Mouse (Mus musculus) forebrain, embryonic 10.5 days (tissue): ENCODE results near the gene Treml2. TPM values are rescaled to one million over a fixed set of nuclear protein-coding genes. Genes with fewer than 3 reads are reported as not detected.
A peak's percentile ranks its signal among the peaks of the same experiment; 100 is the strongest.

Experiments
- DNase-seq: peaks from one replicate; pipeline ENCODE4 v3.0.0-alpha.2; 2017; ENCODE audit warnings: low spot score; ENCODE audit errors: extremely low spot score
- H3K27ac ChIP-seq: fragments of 300-500 bp; sonication (generic); 2 replicates; pipeline ENCODE4 v1.5.1; 2016; ENCODE audit warnings: mild to moderate bottlenecking
- H3K27me3 ChIP-seq: fragments of 300-500 bp; sonication (generic); 2 replicates; pipeline ENCODE4 v1.6.1; 2016; ENCODE audit warnings: mild to moderate bottlenecking; ENCODE audit not compliant: poor library complexity, severe bottlenecking
- H3K36me3 ChIP-seq: fragments of 300-500 bp; sonication (generic); replicated peaks from 2 replicates; pipeline ENCODE4 v1.6.1; 2016; ENCODE audit warnings: mild to moderate bottlenecking, moderate library complexity
- H3K4me1 ChIP-seq: fragments of 300-500 bp; sonication (generic); 2 replicates; pipeline ENCODE4 v1.6.1; 2016
- H3K4me3 ChIP-seq: fragments of 300-500 bp; sonication (generic); 2 replicates; pipeline ENCODE4 v1.5.1; 2016; ENCODE audit warnings: mild to moderate bottlenecking, moderate library complexity
- H3K9me3 ChIP-seq: fragments of 300-500 bp; sonication (generic); 2 replicates; pipeline ENCODE4 v1.6.1; 2016; ENCODE audit warnings: mild to moderate bottlenecking, moderate library complexity
- WGBS: fragments of 180-500 bp; shearing (Covaris S2); methylation state at CpG from one replicate; pipeline ENCODE4 v1.1.7; 2016; 5-methylcytosine and 5-hydroxymethylcytosine counted together
- polyA plus RNA-seq: library from polyadenylated mRNA; unstranded; fragments of >200 nt; fragmentation: Nextera tagmentation; extraction: Ambion mirVana; gene quantifications from 2 replicates; pipeline ENCODE4 v1.2.1, GENCODE M21; 2016

Treml2 gene
- polyA plus RNA-seq, 1 experiment from 2014 or later, result 0.57 TPM

GRCm38 (mm10) chr17:48272598-48272997 lies 26.7 kb upstream of the Treml2 start:
- H3K27ac ChIP-seq, result peak overlapping the region; percentile 9; the same call in 1 of the 2 replicates

GRCm38 (mm10) chr17:48274098-48274497 lies 25.2 kb upstream of the Treml2 start:
- Histone ChIP-seq H3K27me3 (peaks cover 20% of the 10 kb centered on the region; the same call in 1 of the 2 replicates), H3K36me3 (no peaks in the 10 kb centered on the region), H3K4me3 (no peak overlapping the region), H3K27ac (no peak overlapping the region), H3K9me3 (no peaks in the 10 kb centered on the region), H3K4me1 (peaks cover 11% of the 10 kb centered on the region)
- WGBS, result 82% methylated on average over 4 of the region's 4 CpGs
- DNase-seq, result no peak

More at GRCm38 (mm10) chr17:48272598-48272997, 26.7 kb upstream of the Treml2 start:
- 92% methylated on average over 4 of the region's 4 CpGs for WGBS
- no peaks in the 10 kb centered on the region for H3K36me3 ChIP-seq
- H3K4me1 ChIP-seq, result peaks cover 12% of the 10 kb centered on the region
- H3K27me3 ChIP-seq, result peaks cover 27% of the 10 kb centered on the region
- no peak overlapping the region for H3K4me3 ChIP-seq
- H3K9me3 ChIP-seq, result no peaks in the 10 kb centered on the region
- no peak for DNase-seq

- DNase-seq, result peak; percentile 76
- no peaks in the 10 kb centered on the region for H3K9me3 ChIP-seq
- H3K4me3 ChIP-seq, result no peak overlapping the region
- 35% methylated on average over 6 of the region's 6 CpGs for WGBS
- H3K27ac ChIP-seq, result no peak overlapping the region
- no peaks in the 10 kb centered on the region for H3K36me3 ChIP-seq
- peaks cover 11% of the 10 kb centered on the region for H3K4me1 ChIP-seq
- peaks cover 12% of the 10 kb centered on the region; the same call in 1 of the 2 replicates for H3K27me3 ChIP-seq
Observed at GRCm38 (mm10) chr17:48274885-48275284, 24.4 kb upstream of the Treml2 start.

GRCm38 (mm10) chr17:48275736-48276135 lies 23.6 kb upstream of the Treml2 start:
- 65% methylated on average over 7 of the region's 7 CpGs for WGBS
- peaks cover 14% of the 10 kb centered on the region for H3K4me1 ChIP-seq
- H3K36me3 ChIP-seq, result no peaks in the 10 kb centered on the region
- H3K9me3 ChIP-seq, result no peaks in the 10 kb centered on the region
- H3K27me3 ChIP-seq, result peaks cover 9% of the 10 kb centered on the region; the same call in 1 of the 2 replicates
- 0 out of 2 replicates have a peak overlapping the region, but pooled peaks have one; percentile 25 for H3K27ac ChIP-seq
- no peak for DNase-seq
- H3K4me3 ChIP-seq, result no peak overlapping the region

GRCm38 (mm10) chr17:48278381-48278780 lies 20.9 kb upstream of the Treml2 start:
- Histone ChIP-seq H3K36me3 (no peaks in the 10 kb centered on the region), H3K4me3 (no peak overlapping the region), H3K27me3 (peaks cover 4% of the 10 kb centered on the region; the same call in 1 of the 2 replicates), H3K4me1 (peaks cover 39% of the 10 kb centered on the region), H3K9me3 (no peaks in the 10 kb centered on the region), H3K27ac (no peak overlapping the region)
- DNase-seq, result no peak

DNA sequence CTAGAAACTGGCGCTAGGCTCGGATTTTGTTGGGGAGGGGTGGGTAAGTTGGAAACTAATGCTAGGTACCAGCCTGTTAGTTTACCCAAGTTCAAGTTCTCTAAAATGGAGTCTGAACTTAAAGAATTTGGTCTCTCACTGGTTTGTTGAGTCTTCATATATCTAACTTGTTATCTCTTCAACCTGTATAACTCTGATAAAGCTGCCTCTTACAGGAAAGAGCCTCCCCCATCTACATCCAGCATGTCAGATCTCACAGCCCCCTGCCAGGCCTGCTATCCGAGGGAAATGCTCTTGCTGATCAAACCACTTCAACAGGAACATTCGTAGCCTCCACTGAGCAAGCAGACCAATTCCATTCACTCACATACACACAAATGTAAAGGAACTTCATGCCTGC lies 20.3 kb upstream of the Treml2 start:
- Histone ChIP-seq H3K36me3 (no peaks in the 10 kb centered on the region), H3K27ac (no peak overlapping the region), H3K4me1 (peaks cover 39% of the 10 kb centered on the region), H3K27me3 (peaks cover 4% of the 10 kb centered on the region; the same call in 1 of the 2 replicates), H3K4me3 (no peak overlapping the region), H3K9me3 (no peaks in the 10 kb centered on the region)
- 83% methylated on average over 4 of the region's 4 CpGs for WGBS
- DNase-seq, result no peak

DNA sequence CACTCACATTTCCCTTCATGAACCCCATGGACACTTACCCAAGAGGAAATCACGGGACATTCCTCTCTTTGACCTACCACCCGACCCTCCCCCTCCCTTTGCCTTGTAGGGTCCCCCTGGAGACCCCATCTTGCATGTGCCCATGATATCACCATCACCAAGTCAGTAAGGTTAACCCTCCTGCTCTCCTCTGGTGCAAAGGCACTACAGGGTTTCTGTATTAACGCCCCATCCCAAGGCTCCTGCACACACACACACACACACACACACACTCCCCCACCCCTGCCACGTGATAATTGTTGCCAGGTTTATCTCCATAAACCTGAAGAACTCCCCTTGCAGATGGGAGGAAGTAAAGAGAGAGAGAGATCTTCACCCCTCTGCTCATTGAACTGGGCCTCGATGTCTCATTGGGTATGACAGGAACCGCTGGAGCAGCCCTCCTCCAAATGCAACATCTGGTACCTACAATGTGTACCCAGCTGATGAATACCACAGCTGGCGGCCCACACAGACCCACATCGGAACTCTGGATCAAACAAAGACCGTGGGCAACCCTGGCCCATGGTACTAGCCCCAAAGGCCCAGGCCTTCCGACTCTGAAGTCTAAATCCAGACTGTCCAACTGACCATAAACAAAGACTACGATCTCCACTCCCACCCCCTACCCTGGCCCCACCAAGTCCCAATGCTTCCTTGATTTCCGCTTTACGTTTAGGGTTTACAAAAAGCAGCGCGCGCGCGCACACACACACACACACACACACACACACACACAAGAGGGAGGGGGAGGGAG lies 18.2 kb upstream of the Treml2 start:
- H3K27ac ChIP-seq, result peak overlapping the region; percentile 90
- H3K36me3 ChIP-seq, result no peaks in the 10 kb centered on the region
- no peak for DNase-seq
- H3K4me3 ChIP-seq, result peak overlapping the region; percentile 49
- no peaks in the 10 kb centered on the region for H3K27me3 ChIP-seq
- H3K9me3 ChIP-seq, result no peaks in the 10 kb centered on the region
- WGBS, result 35% methylated on average over 18 of the region's 18 CpGs
- peaks cover 28% of the 10 kb centered on the region for H3K4me1 ChIP-seq

DNA sequence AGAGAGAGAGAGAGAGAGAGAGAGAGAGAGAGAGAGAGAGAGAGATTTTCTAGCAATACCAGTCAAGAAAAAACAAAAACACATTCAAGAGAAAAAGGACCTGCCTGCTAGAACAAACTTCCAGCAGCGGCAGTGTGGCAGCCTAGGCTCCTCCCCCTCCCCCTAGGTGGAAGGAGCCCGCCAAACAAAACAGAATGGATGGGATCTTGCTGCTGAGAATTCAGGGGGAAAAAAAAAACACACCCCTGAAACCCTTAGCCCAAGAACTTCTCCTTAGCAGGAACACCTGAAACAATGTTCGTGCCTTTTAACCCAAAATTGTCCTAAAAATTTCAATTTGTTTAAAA lies 17.6 kb upstream of the Treml2 start:
- Histone ChIP-seq H3K27ac (peak overlapping the region; percentile 90), H3K4me1 (peaks cover 28% of the 10 kb centered on the region), H3K36me3 (no peaks in the 10 kb centered on the region), H3K9me3 (no peaks in the 10 kb centered on the region), H3K4me3 (peak overlapping the region; percentile 49), H3K27me3 (no peaks in the 10 kb centered on the region)
- WGBS, result 4% methylated on average over 3 of the region's 3 CpGs
- peak; percentile 63 for DNase-seq

DNA sequence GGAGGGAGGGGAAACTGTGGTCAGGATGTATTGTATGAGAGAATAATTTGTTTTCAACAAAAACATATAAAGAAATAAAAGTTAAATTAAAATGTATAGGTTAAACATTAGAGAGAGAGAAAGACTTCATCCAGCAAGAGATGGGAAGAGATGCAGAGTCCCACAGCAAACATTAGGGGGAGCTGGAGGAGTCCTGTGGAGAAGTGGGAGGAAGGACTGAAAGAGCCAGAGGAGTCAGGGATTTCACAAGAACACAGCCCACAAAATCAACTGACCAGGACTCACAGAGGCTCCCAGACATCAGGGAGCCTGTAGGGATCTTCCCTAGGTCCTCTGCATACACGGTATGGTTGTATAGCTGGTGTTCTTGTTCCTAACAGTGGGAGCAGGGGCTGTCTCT lies 12.5 kb upstream of the Treml2 start:
- 50% methylated on average over 1 of the region's 1 CpGs for WGBS
- no peak for DNase-seq
- no peaks in the 10 kb centered on the region for H3K36me3 ChIP-seq
- H3K27me3 ChIP-seq, result no peaks in the 10 kb centered on the region
- peaks cover 14% of the 10 kb centered on the region for H3K4me1 ChIP-seq
- no peak overlapping the region for H3K4me3 ChIP-seq
- H3K9me3 ChIP-seq, result no peaks in the 10 kb centered on the region; the same call in 1 of the 2 replicates
- no peak overlapping the region for H3K27ac ChIP-seq

DNA sequence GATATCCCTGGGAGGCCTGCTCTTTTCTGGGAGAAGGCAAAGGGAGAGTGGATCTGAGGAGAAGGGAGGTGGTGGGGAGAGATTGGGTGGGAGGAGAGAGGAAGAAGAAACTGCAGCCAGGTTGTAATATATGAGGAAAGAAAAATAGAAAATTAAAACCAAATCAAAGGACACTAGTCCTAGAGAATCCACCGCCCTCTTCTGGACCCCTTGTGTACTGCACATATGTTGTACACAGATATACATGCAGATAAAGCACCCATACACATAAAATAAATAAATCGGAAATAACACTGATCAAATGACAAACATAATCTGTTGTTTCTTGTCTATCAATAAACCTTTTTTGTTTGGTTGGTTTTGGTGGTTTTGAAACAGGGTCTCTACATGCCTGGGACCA lies 12.0 kb upstream of the Treml2 start:
- H3K9me3 ChIP-seq, result no peaks in the 10 kb centered on the region; the same call in 1 of the 2 replicates
- H3K4me1 ChIP-seq, result peaks cover 9% of the 10 kb centered on the region
- 57% methylated on average over 2 of the region's 2 CpGs for WGBS
- H3K36me3 ChIP-seq, result no peaks in the 10 kb centered on the region
- no peaks in the 10 kb centered on the region for H3K27me3 ChIP-seq
- no peak overlapping the region for H3K4me3 ChIP-seq
- no peak overlapping the region for H3K27ac ChIP-seq
- DNase-seq, result no peak

- no peaks in the 10 kb centered on the region for H3K36me3 ChIP-seq
- no peak overlapping the region for H3K4me3 ChIP-seq
- 86% methylated on average over 5 of the region's 5 CpGs for WGBS
- no peak for DNase-seq
- H3K27me3 ChIP-seq, result no peaks in the 10 kb centered on the region
- peaks cover 6% of the 10 kb centered on the region for H3K4me1 ChIP-seq
- no peak overlapping the region for H3K27ac ChIP-seq
- no peaks in the 10 kb centered on the region; the same call in 1 of the 2 replicates for H3K9me3 ChIP-seq
Observed at GRCm38 (mm10) chr17:48293500-48294194, 5.7 kb upstream of the Treml2 start.

DNA sequence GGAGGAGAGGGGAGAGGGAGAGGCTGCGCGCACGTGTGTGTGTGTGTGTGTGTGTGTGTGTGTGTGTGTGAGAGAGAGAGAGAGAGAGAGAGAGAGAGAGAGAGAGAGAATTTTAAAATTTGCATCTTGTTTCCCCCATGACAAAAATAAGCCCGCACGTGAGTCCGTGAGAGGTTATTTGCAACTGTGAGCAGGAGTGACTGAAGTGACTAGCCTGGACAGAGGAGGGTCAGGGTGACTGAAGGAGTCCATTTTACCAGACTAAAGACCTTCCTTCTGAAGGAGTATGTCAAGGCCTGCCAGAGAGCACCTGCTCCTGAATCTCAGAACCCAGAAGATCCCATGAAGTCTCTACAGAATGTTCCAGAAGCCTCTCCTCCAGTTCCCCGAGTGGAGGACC lies 458 bp downstream of the Treml2 start:
- DNase-seq, result no peak
- peak overlapping the region; percentile 70 for H3K27ac ChIP-seq
- H3K27me3 ChIP-seq, result no peaks in the 10 kb centered on the region
- H3K36me3 ChIP-seq, result no peaks in the 10 kb centered on the region
- no peaks in the 10 kb centered on the region for H3K9me3 ChIP-seq
- H3K4me1 ChIP-seq, result peaks cover 21% of the 10 kb centered on the region
- H3K4me3 ChIP-seq, result no peak overlapping the region
- 61% methylated on average over 7 of the region's 7 CpGs for WGBS

- Histone ChIP-seq H3K4me1 (peaks cover 21% of the 10 kb centered on the region), H3K4me3 (peak overlapping the region; percentile 22; the same call in 1 of the 2 replicates), H3K27ac (peak overlapping the region; percentile 70), H3K9me3 (no peaks in the 10 kb centered on the region), H3K36me3 (no peaks in the 10 kb centered on the region), H3K27me3 (no peaks in the 10 kb centered on the region)
- DNase-seq, result no peak
- 74% methylated on average over 7 of the region's 7 CpGs for WGBS
Observed at GRCm38 (mm10) chr17:48300199-48300598, 901 bp downstream of the Treml2 start.
